8 mouse cellular contexts compared by ENCODE assay signal in genomic region chr1:181272622-181273296, GRCm38 (mm10).
DNase-seq lines count a peak whose midpoint lies in the region; ATAC-seq and TF ChIP-seq lines count a peak whose summit lies in the region.

No protein-coding gene starts in this region.

- no peak overlapping the region for H3K9ac ChIP-seq in hindbrain, postnatal 0 days (replicated peaks; ENCODE audit: low read length)

- peak; percentile 94 for ATAC-seq in hindbrain, postnatal 0 days

- no peaks in the 10 kb centered on the region for H3K9me3 ChIP-seq in hindbrain, postnatal 0 days (ENCODE audit: low read length)
- no peaks in the 10 kb centered on the region for H3K9me3 ChIP-seq in megakaryocyte, embryonic 14.5 days

- H3K4me2 ChIP-seq in hindbrain, postnatal 0 days (ENCODE audit: low read depth, low read length), result 0 out of 2 replicates have a peak overlapping the region, but pooled peaks have one; percentile 7

- H3K27ac ChIP-seq in hindbrain, postnatal 0 days, result no peak overlapping the region

- peak; percentile 88 for TF ChIP-seq CTCF in hindbrain, postnatal 0 days (IDR thresholded peaks at IDR 0.05; ENCODE audit: low read depth)

- 6% methylated on average over 20 of the region's 20 CpGs for WGBS in hindbrain, postnatal 0 days

- H3K27me3 ChIP-seq in hindbrain, postnatal 0 days (ENCODE audit: insufficient read depth, low read length), result no peaks in the 10 kb centered on the region
- peaks cover 18% of the 10 kb centered on the region for H3K27me3 ChIP-seq in megakaryocyte, embryonic 14.5 days (replicated peaks)

- DNase-seq in adipocyte (ENCODE audit: low spot score), result peak; percentile 79
- DNase-seq in embryo, embryonic 10 days (ENCODE audit: low spot score), result peak; percentile 94
- peak; percentile 49 to 52 for DNase-seq in gastrocnemius, adult 8-10 months (ENCODE audit: low spot score in 2 of 2)
- peak; percentile 88 for DNase-seq in hindbrain, postnatal 0 days (ENCODE audit: low spot score)
- DNase-seq in left cerebral cortex, adult 9 months (ENCODE audit: low spot score in 2 of 2), result peak; percentile 23 to 82
- peak; percentile 80 to 86 for DNase-seq in right cerebral cortex, adult 2 months (ENCODE audit: low spot score in 2 of 2)
- peak; percentile 49 for DNase-seq in urinary bladder, postnatal 10 days (ENCODE audit: low spot score)

- no peaks in the 10 kb centered on the region for H3K4me1 ChIP-seq in hindbrain, postnatal 0 days (ENCODE audit: insufficient read depth, low read length)
- H3K4me1 ChIP-seq in megakaryocyte, embryonic 14.5 days, result peaks cover 12% of the 10 kb centered on the region

- no peaks in the 10 kb centered on the region for H3K36me3 ChIP-seq in hindbrain, postnatal 0 days (ENCODE audit: insufficient read depth, low read length)
- no peaks in the 10 kb centered on the region for H3K36me3 ChIP-seq in megakaryocyte, embryonic 14.5 days (replicated peaks; ENCODE audit: low read length)

- H3K4me3 ChIP-seq in hindbrain, postnatal 0 days (ENCODE audit: low read length), result no peak overlapping the region
- H3K4me3 ChIP-seq in megakaryocyte, embryonic 14.5 days (replicated peaks), result peak overlapping the region; percentile 46
